Comparison of ENCODE assay signal across 9 mouse cellular contexts in the genomic region with DNA sequence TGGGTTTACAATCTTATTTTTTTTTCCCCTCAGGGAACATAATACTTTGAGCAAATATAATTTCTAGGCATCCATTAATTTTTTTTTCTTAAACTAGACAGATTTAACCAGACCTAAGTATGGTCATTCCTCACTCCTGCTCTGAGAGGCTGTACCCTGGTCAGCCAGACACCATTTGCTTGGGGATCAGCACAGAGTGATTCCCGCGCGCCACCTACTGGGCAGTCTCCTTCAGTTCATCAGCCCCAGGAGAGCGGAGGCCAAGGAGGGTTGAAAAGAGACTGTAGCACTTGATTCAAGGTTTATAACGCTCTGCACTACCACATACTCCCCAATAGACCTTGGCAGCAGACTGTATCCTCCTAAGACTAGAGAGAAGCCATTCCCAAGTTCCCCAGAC.
DNase-seq lines count a peak whose midpoint lies in the region; ATAC-seq lines count a peak whose summit lies in the region.
"Had no signal": no experiment of that assay in that cellular context is flagged by ENCODE, and none has a peak within 500 bp of the region (broad histone marks: within the 10 kb centered on the region; RNA-seq: fewer than 3 reads in every experiment).

No protein-coding gene starts in this region.

- WGBS in limb, embryonic 11.5 days = 5% methylated on average over 5 of the region's 5 CpGs
- 4% methylated on average over 5 of the region's 5 CpGs for WGBS in midbrain, embryonic 16.5 days

- no peak overlapping the region for H3K9ac ChIP-seq in limb, embryonic 11.5 days (ENCODE audit: low read length)
- no peak overlapping the region for H3K9ac ChIP-seq in midbrain, embryonic 16.5 days (ENCODE audit: low read depth, low read length)

- no peak overlapping the region for H3K27ac ChIP-seq in limb, embryonic 11.5 days (replicated peaks; ENCODE audit: low read depth, low read length)
- H3K27ac ChIP-seq in midbrain, embryonic 16.5 days (ENCODE audit: low read length) = no peak overlapping the region

- no peaks in the 10 kb centered on the region for H3K36me3 ChIP-seq in limb, embryonic 11.5 days (ENCODE audit: control insufficient read depth, insufficient read depth, low read length)
- H3K36me3 ChIP-seq in midbrain, embryonic 16.5 days (ENCODE audit: control insufficient read depth, insufficient read depth, low read length) = no peaks in the 10 kb centered on the region
- H3K36me3 ChIP-seq: G1E had no signal

- no peaks in the 10 kb centered on the region for H3K9me3 ChIP-seq in limb, embryonic 11.5 days (ENCODE audit: control insufficient read depth, low read length)
- no peaks in the 10 kb centered on the region for H3K9me3 ChIP-seq in midbrain, embryonic 16.5 days (replicated peaks; ENCODE audit: control insufficient read depth, low read length, poor library complexity, severe bottlenecking)

- ATAC-seq in granulocyte monocyte progenitor cell, adult 5-6 weeks (replicated peaks; ENCODE audit: poor library complexity, severe bottlenecking) = 0 out of 2 replicates have a peak, but pooled peaks have one; percentile 46
- no peak for ATAC-seq in limb, embryonic 11.5 days (ENCODE audit: insufficient number of reproducible peaks, low FRiP score, low TSS enrichment, low read depth)
- ATAC-seq in midbrain, embryonic 16.5 days = peak; percentile 80

- peak; percentile 13 for DNase-seq in thymus, postnatal 14 days
- DNase-seq in thymus, postnatal 0 days (ENCODE audit: low spot score) = no peak
- peak; percentile 78 for DNase-seq in embryo, embryonic 9.5 days (ENCODE audit: extremely low spot score)
- peak; percentile 32 to 76 for DNase-seq in kidney, adult 8-10 months
- DNase-seq in limb, embryonic 11.5 days (ENCODE audit: low spot score) = peak; percentile 92
- DNase-seq in testis, postnatal 10 days (ENCODE audit: low spot score) = peak; percentile 93

- H3K4me1 ChIP-seq in limb, embryonic 11.5 days (ENCODE audit: control insufficient read depth, insufficient read depth, low read length) = peaks cover 7% of the 10 kb centered on the region; the same call in 1 of the 2 replicates
- H3K4me1 ChIP-seq in midbrain, embryonic 16.5 days (ENCODE audit: control insufficient read depth, insufficient read depth, low read length) = 0 out of 2 replicates have a peak, but pooled peaks cover 3% of the 10 kb centered on the region

- H3K27me3 ChIP-seq in limb, embryonic 11.5 days (ENCODE audit: control insufficient read depth, insufficient read depth, low read length) = no peaks in the 10 kb centered on the region
- H3K27me3 ChIP-seq in midbrain, embryonic 16.5 days (ENCODE audit: control insufficient read depth, insufficient read depth, low read depth, low read length) = 0 out of 2 replicates have a peak, but pooled peaks cover 4% of the 10 kb centered on the region

- H3K4me3 ChIP-seq in limb, embryonic 11.5 days (ENCODE audit: low read depth, low read length) = no peak overlapping the region
- H3K4me3 ChIP-seq in midbrain, embryonic 16.5 days (ENCODE audit: low read depth, low read length) = no peak overlapping the region

- no peak overlapping the region for H3K4me2 ChIP-seq in limb, embryonic 11.5 days (ENCODE audit: low read depth, severe bottlenecking)
- H3K4me2 ChIP-seq in midbrain, embryonic 16.5 days (ENCODE audit: low read length) = no peak overlapping the region
